Mouse (Mus musculus): ENCODE results near the gene Tufm. TPM values are rescaled to one million over a fixed set of nuclear protein-coding genes. Genes with fewer than 3 reads are reported as not detected.

The Tufm gene
- polyA plus RNA-seq, 1 experiment from 2014 or later = 122 TPM

Other genes with a start within 250 kb of the Tufm start
- gene Sbk1, start 214.7 kb upstream of the Tufm start, polyA plus RNA-seq (2015; fragmentation: Nextera tagmentation; extraction: Ambion mirVana) = 238 and 247 TPM in 2 replicates
- 1.2 and 1.5 TPM in 2 replicates for gene Lat, start 117.8 kb upstream of the Tufm start, polyA plus RNA-seq (2015; fragmentation: Nextera tagmentation; extraction: Ambion mirVana)
- 68.5 and 73.0 TPM in 2 replicates for gene Spns1, start 109.9 kb upstream of the Tufm start, polyA plus RNA-seq (2015; fragmentation: Nextera tagmentation; extraction: Ambion mirVana)
- 3.1 and 3.5 TPM in 2 replicates for gene Nfatc2ip, start 90.6 kb upstream of the Tufm start, polyA plus RNA-seq (2015; fragmentation: Nextera tagmentation; extraction: Ambion mirVana)
- 0.07 TPM in 1 of 2 replicates, not detected in the other for gene Cd19, start 72.5 kb upstream of the Tufm start, polyA plus RNA-seq (2015; fragmentation: Nextera tagmentation; extraction: Ambion mirVana)
- 24.6 and 25.6 TPM in 2 replicates for gene Rabep2, start 58.6 kb upstream of the Tufm start, polyA plus RNA-seq (2015; fragmentation: Nextera tagmentation; extraction: Ambion mirVana)
- gene Atp2a1, start 24.3 kb upstream of the Tufm start, polyA plus RNA-seq (2015; fragmentation: Nextera tagmentation; extraction: Ambion mirVana) = 2.1 and 11.5 TPM in 2 replicates
- 60.2 and 62.3 TPM in 2 replicates for gene Sh2b1, start 11.9 kb upstream of the Tufm start, polyA plus RNA-seq (2015; fragmentation: Nextera tagmentation; extraction: Ambion mirVana)
- gene Atxn2l, start 16.1 kb downstream of the Tufm start, polyA plus RNA-seq (2015; fragmentation: Nextera tagmentation; extraction: Ambion mirVana) = 68.2 and 83.1 TPM in 2 replicates
- gene Eif3c, start 79.0 kb downstream of the Tufm start, polyA plus RNA-seq (2015; fragmentation: Nextera tagmentation; extraction: Ambion mirVana) = 188 and 200 TPM in 2 replicates
- 0.29 and 0.95 TPM in 2 replicates for gene Apobr, start 97.6 kb downstream of the Tufm start, polyA plus RNA-seq (2015; fragmentation: Nextera tagmentation; extraction: Ambion mirVana)
- 26.3 and 27.9 TPM in 2 replicates for gene Cln3, start 98.5 kb downstream of the Tufm start, polyA plus RNA-seq (2015; fragmentation: Nextera tagmentation; extraction: Ambion mirVana)
- gene Il27, start 107.6 kb downstream of the Tufm start, polyA plus RNA-seq (2015; fragmentation: Nextera tagmentation; extraction: Ambion mirVana) = not detected in 2 replicates
- gene Nupr1, start 143.5 kb downstream of the Tufm start, polyA plus RNA-seq (2015; fragmentation: Nextera tagmentation; extraction: Ambion mirVana) = 7.1 and 9.6 TPM in 2 replicates
- 48.3 and 51.3 TPM in 2 replicates for gene Sgf29, start 161.9 kb downstream of the Tufm start, polyA plus RNA-seq (2015; fragmentation: Nextera tagmentation; extraction: Ambion mirVana)
- 1.4 and 2.1 TPM in 2 replicates for gene Sult1a1, start 189.1 kb downstream of the Tufm start, polyA plus RNA-seq (2015; fragmentation: Nextera tagmentation; extraction: Ambion mirVana)
- gene Bola2, start 208.0 kb downstream of the Tufm start, polyA plus RNA-seq (2015; fragmentation: Nextera tagmentation; extraction: Ambion mirVana) = 109 and 143 TPM in 2 replicates
- gene Slx1b, start 208.4 kb downstream of the Tufm start, polyA plus RNA-seq (2015; fragmentation: Nextera tagmentation; extraction: Ambion mirVana) = 16.2 and 20.5 TPM in 2 replicates
- gene Coro1a, start 220.4 kb downstream of the Tufm start, polyA plus RNA-seq (2015; fragmentation: Nextera tagmentation; extraction: Ambion mirVana) = 92.4 and 107 TPM in 2 replicates